Mouse (Mus musculus) intestine, embryonic 14.5 days (tissue): ENCODE measurements around the gene Sypl2. TPM values are rescaled to one million over a fixed set of nuclear protein-coding genes. Genes with fewer than 3 reads are reported as not detected.

Source experiments
- ATAC-seq: fragments of 200-750 bp; cut with Nextera tagmentation; replicated peaks from 2 replicates; pipeline ENCODE4 v1.8.0; 2017; ENCODE audit warnings: low read depth, moderate number of reproducible peaks, moderate TSS enrichment, moderate library complexity; ENCODE audit not compliant: low FRiP score, low TSS enrichment
- DNase-seq: peaks from one replicate; pipeline ENCODE4 v3.0.0-alpha.2; 2018; ENCODE audit warnings: low spot score
- H3K27ac ChIP-seq: fragments of 300-500 bp; sonication (generic); 2 replicates; pipeline ENCODE4 v1.5.1; 2014; ENCODE audit warnings: low read depth, mild to moderate bottlenecking, control low read depth
- H3K27me3 ChIP-seq: fragments of 300-500 bp; sonication (generic); replicated peaks from 2 replicates; pipeline ENCODE4 v1.6.1; 2014; ENCODE audit warnings: low read length, control low read depth; ENCODE audit not compliant: control insufficient read depth, insufficient read depth
- H3K36me3 ChIP-seq: fragments of 300-500 bp; sonication (generic); 2 replicates; pipeline ENCODE4 v1.6.1; 2014; ENCODE audit warnings: low read length, control low read depth; ENCODE audit not compliant: control insufficient read depth, insufficient read depth
- H3K4me1 ChIP-seq: fragments of 300-500 bp; sonication (generic); replicated peaks from 2 replicates; pipeline ENCODE4 v1.6.1; 2014; ENCODE audit warnings: low read length, control low read depth, mixed read lengths; ENCODE audit not compliant: control insufficient read depth, insufficient read depth
- H3K4me2 ChIP-seq: fragments of 300-500 bp; sonication (generic); 2 replicates; pipeline ENCODE4 v1.6.1; 2014; ENCODE audit warnings: low read length
- H3K4me3 ChIP-seq: fragments of 300-500 bp; sonication (generic); 2 replicates; pipeline ENCODE4 v1.5.1; 2014; ENCODE audit warnings: low read depth, low read length, control low read depth, mixed read lengths
- H3K9ac ChIP-seq: fragments of 300-500 bp; sonication (generic); 2 replicates; pipeline ENCODE4 v1.6.1; 2014; ENCODE audit warnings: mild to moderate bottlenecking, low read length
- H3K9me3 ChIP-seq: fragments of 300-500 bp; sonication (generic); 2 replicates; pipeline ENCODE4 v1.6.1; 2016; ENCODE audit warnings: low read length, control low read depth; ENCODE audit not compliant: control insufficient read depth
- WGBS: fragments of 180-500 bp; shearing (Covaris S2); extraction: QIAGEN DNeasy Blood & Tissue Kit; methylation state at CpG from one replicate; pipeline ENCODE4 v1.1.7; 2014; 5-methylcytosine and 5-hydroxymethylcytosine counted together
- polyA plus RNA-seq: library from polyadenylated mRNA; unstranded; fragments of >200 nt; fragmentation: Nextera tagmentation; extraction: Ambion mirVana; gene quantifications from 2 replicates; pipeline ENCODE4 v1.2.1, GENCODE M21; 2014

Sypl2 gene
- polyA plus RNA-seq, 1 experiment from 2014 or later, result 0.08 TPM

GRCm38 (mm10) chr3:108209946-108210770 is 16.3 kb downstream of the Sypl2 start:
- peak; percentile 96 for DNase-seq
- Histone ChIP-seq H3K4me3 (peak overlapping the region; percentile 64), H3K9me3 (no peaks in the 10 kb centered on the region), H3K36me3 (peaks cover 25% of the 10 kb centered on the region), H3K4me1 (peaks cover 15% of the 10 kb centered on the region), H3K27ac (peak overlapping the region; percentile 87), H3K27me3 (no peaks in the 10 kb centered on the region), H3K4me2 (peak overlapping the region; percentile 89), H3K9ac (peak overlapping the region; percentile 84)
- under 1% methylated on average over 59 of the region's 72 CpGs for WGBS
- ATAC-seq, result peak; percentile 94

DNA sequence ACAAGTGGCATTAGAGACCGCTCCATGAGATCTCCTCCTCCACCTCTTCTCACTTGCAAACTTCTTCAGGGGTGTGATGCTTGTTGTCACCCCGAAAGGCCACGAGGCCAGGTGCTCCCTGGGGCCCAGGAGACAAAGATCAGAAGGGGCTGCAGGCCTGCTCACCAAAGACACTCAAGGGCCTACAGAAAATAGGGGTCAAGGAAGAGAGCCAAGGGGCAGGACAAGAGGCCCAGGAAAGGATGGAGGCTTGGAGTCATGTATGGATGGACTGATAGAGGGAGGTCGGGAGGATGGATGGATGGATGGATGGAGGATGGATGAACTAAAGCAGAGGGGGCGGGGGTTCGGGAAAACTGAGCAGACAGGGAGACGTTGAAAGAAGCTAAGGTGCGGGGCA is 16.9 kb downstream of the Sypl2 start:
- Histone ChIP-seq H3K27ac (peak overlapping the region; percentile 87), H3K27me3 (no peaks in the 10 kb centered on the region), H3K4me3 (peak overlapping the region; percentile 64), H3K9ac (peak overlapping the region; percentile 84), H3K9me3 (no peaks in the 10 kb centered on the region), H3K4me2 (peak overlapping the region; percentile 89), H3K4me1 (peaks cover 15% of the 10 kb centered on the region), H3K36me3 (peaks cover 30% of the 10 kb centered on the region)
- WGBS, result 6% methylated on average over 8 of the region's 8 CpGs
- no peak for DNase-seq
- ATAC-seq, result peak; percentile 4

DNA sequence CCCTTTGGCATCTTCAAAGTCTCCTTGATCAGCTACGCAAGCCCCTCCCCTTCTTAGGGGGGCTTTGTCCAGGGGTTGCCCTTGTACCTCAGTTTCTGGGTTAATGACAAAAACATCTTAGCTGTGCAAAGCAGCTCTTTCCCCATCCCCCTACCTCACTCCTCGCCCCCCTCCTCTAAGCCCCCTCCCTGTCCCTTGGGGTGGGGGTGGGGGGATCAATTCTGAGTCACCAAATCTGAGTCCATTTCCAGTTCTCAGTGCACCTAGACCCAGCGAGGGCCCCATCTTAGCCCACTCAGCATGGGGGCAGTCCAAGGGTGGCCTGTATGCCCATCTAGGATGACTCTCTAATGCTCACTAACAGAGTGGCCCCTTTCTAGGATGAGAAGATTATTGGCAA is 17.4 kb downstream of the Sypl2 start:
- peak overlapping the region; percentile 64 for H3K4me3 ChIP-seq
- H3K36me3 ChIP-seq, result peaks cover 35% of the 10 kb centered on the region
- peak overlapping the region; percentile 84; the same call in 1 of the 2 replicates for H3K9ac ChIP-seq
- no peak overlapping the region for H3K27ac ChIP-seq
- WGBS, result 78% methylated on average over 3 of the region's 3 CpGs
- ATAC-seq, result no peak
- no peaks in the 10 kb centered on the region for H3K9me3 ChIP-seq
- H3K4me2 ChIP-seq, result peak overlapping the region; percentile 89
- no peaks in the 10 kb centered on the region for H3K27me3 ChIP-seq
- peaks cover 15% of the 10 kb centered on the region for H3K4me1 ChIP-seq
- no peak for DNase-seq

GRCm38 (mm10) chr3:108206731-108207375 is 19.6 kb downstream of the Sypl2 start:
- Histone ChIP-seq H3K4me2 (no peak overlapping the region), H3K9me3 (no peaks in the 10 kb centered on the region), H3K9ac (no peak overlapping the region), H3K4me1 (peaks cover 15% of the 10 kb centered on the region), H3K27me3 (no peaks in the 10 kb centered on the region), H3K4me3 (no peak overlapping the region), H3K36me3 (peaks cover 50% of the 10 kb centered on the region), H3K27ac (peak overlapping the region; percentile 30)
- ATAC-seq (no peak), DNase-seq (peak; percentile 65)
- 80% methylated on average over 15 of the region's 15 CpGs for WGBS

GRCm38 (mm10) chr3:108205601-108206000 is 20.8 kb downstream of the Sypl2 start:
- H3K4me1 ChIP-seq, result peaks cover 20% of the 10 kb centered on the region
- H3K27ac ChIP-seq, result no peak overlapping the region
- no peak overlapping the region for H3K9ac ChIP-seq
- H3K4me3 ChIP-seq, result no peak overlapping the region
- ATAC-seq (no peak), DNase-seq (no peak)
- peaks cover 53% of the 10 kb centered on the region for H3K36me3 ChIP-seq
- WGBS, result 86% methylated on average over 8 of the region's 8 CpGs
- H3K9me3 ChIP-seq, result no peaks in the 10 kb centered on the region
- no peak overlapping the region for H3K4me2 ChIP-seq
- no peaks in the 10 kb centered on the region for H3K27me3 ChIP-seq

DNA sequence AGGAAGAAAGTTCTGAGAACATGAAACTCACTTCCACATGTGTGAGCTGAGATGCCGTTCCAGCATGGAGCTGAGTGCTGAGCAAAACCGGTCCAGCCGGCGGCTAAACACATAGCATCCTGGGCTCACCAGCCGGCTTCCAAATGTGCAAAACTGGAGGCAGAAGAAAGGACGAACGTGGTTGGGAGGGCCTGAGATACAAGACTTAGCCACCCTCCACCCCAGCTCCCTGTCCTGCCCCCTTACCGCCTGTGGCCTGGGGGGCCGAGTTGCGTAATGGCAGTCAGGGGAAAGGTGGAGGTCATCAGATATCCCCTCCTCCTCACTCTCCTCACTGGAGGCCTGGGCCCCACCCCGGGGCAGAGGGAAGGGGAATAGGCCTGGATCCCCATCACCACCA is 22.0 kb downstream of the Sypl2 start:
- Histone ChIP-seq H3K9ac (no peak overlapping the region), H3K4me2 (no peak overlapping the region), H3K36me3 (peaks cover 53% of the 10 kb centered on the region), H3K9me3 (no peaks in the 10 kb centered on the region), H3K4me3 (no peak overlapping the region), H3K4me1 (peaks cover 20% of the 10 kb centered on the region), H3K27ac (no peak overlapping the region), H3K27me3 (no peaks in the 10 kb centered on the region)
- WGBS, result 83% methylated on average over 11 of the region's 11 CpGs
- ATAC-seq, result no peak
- no peak for DNase-seq

DNA sequence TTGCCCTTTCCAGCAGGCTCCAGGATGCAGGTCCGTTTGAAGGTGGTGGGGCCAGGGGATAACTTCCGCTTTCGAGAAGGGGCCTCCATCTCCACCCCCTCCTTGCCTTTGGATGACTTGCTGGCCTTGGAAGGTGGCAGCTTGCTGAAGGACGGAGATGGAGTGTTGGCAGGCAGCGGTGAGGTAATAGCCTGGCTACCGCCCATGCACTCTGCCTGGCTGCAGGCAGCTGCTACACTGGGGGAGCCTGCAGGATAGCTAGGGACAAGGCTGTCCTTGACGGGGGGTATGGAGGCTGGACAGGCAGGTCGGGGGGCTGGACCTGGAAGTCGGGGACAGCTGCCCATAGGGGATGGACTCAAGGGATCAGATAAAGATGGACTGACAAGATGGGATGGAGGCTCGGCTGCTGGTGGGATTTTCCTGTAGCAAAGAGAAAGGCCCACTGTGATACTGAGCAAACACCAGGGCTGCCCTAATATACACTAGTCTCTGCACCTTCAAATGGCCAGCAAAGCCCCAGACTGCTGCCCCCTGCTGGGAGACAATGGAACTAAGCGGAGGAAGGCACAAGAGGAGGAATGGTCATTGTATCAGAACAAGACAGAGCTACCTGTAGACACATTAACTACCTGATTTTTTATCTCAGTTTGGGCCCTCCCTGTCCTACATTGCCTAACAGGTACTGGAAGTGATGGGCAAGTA is 22.7 kb downstream of the Sypl2 start:
- no peaks in the 10 kb centered on the region for H3K27me3 ChIP-seq
- H3K27ac ChIP-seq, result no peak overlapping the region
- H3K9ac ChIP-seq, result no peak overlapping the region
- WGBS, result 82% methylated on average over 11 of the region's 11 CpGs
- H3K4me1 ChIP-seq, result peaks cover 13% of the 10 kb centered on the region
- H3K36me3 ChIP-seq, result peaks cover 56% of the 10 kb centered on the region
- H3K4me2 ChIP-seq, result no peak overlapping the region
- no peaks in the 10 kb centered on the region for H3K9me3 ChIP-seq
- DNase-seq, result peak; percentile 95
- H3K4me3 ChIP-seq, result no peak overlapping the region
- ATAC-seq, result no peak

GRCm38 (mm10) chr3:108203212-108203611 is 23.2 kb downstream of the Sypl2 start:
- H3K9ac ChIP-seq, result no peak overlapping the region
- DNase-seq (no peak), ATAC-seq (no peak)
- H3K9me3 ChIP-seq, result no peaks in the 10 kb centered on the region
- no peak overlapping the region for H3K4me2 ChIP-seq
- H3K27ac ChIP-seq, result no peak overlapping the region
- peaks cover 59% of the 10 kb centered on the region for H3K36me3 ChIP-seq
- WGBS, result 92% methylated on average over 13 of the region's 13 CpGs
- H3K4me1 ChIP-seq, result peaks cover 7% of the 10 kb centered on the region; the same call in 1 of the 2 replicates
- H3K4me3 ChIP-seq, result no peak overlapping the region
- H3K27me3 ChIP-seq, result no peaks in the 10 kb centered on the region
